Mouse (Mus musculus) bone marrow macrophage, adult 2 months (primary cell): ENCODE measurements around the gene Ager. TPM values are rescaled to one million over a fixed set of nuclear protein-coding genes. Genes with fewer than 3 reads are reported as not detected.

Experiments used
- H3K27ac ChIP-seq: 2 replicates; pipeline ENCODE4 v1.5.1; 2012; ENCODE audit warnings: low read depth, low read length; ENCODE audit not compliant: insufficient read depth
- H3K4me1 ChIP-seq: 2 replicates; pipeline ENCODE4 v1.6.1; 2012; ENCODE audit warnings: low read length; ENCODE audit not compliant: control insufficient read depth, insufficient read depth
- H3K4me3 ChIP-seq: 2 replicates; pipeline ENCODE4 v1.5.1; 2012; ENCODE audit warnings: mild to moderate bottlenecking, low read length, moderate library complexity; ENCODE audit not compliant: insufficient read depth
- CTCF ChIP-seq: IDR thresholded peaks from 2 replicates; pipeline ENCODE4 v1.5.1; 2012; ENCODE audit warnings: low read depth, mild to moderate bottlenecking, low read length, moderate library complexity
- POLR2A ChIP-seq: IDR thresholded peaks from 2 replicates; pipeline ENCODE4 v1.6.1; 2012; ENCODE audit warnings: mild to moderate bottlenecking, low read depth, low read length, borderline replicate concordance
- polyA plus RNA-seq: library from polyadenylated mRNA; stranded (reverse); fragments of >200 nt; gene quantifications from 2 replicates; pipeline ENCODE4 v1.2.4, GENCODE M21; 2012; ENCODE audit not compliant: missing spikeins, insufficient read depth, insufficient read length

Ager gene
- polyA plus RNA-seq, 1 experiment, result 1.3 TPM

GRCm38 (mm10) chr17:34615871-34616270 is 18.2 kb downstream of the Ager start, which contains the start of gene Egfl8:
Egfl8 (minus strand) TSS chr17:34615971.
- no peak within 1 kb of the TSS for H3K4me3 ChIP-seq
- TF ChIP-seq POLR2A, result no peak
- H3K4me1 ChIP-seq, result no peaks in the 10 kb centered on the region
- H3K27ac ChIP-seq, result no peak within 1 kb of the TSS

GRCm38 (mm10) chr17:34618999-34619398 is 21.3 kb downstream of the Ager start:
- Histone ChIP-seq H3K4me1 (no peaks in the 10 kb centered on the region), H3K27ac (no peak overlapping the region), H3K4me3 (no peak overlapping the region)
- TF ChIP-seq CTCF, result peak; percentile 36; the same call in 1 of the 2 replicates
- no peak for TF ChIP-seq POLR2A

GRCm38 (mm10) chr17:34621006-34621405 is 23.3 kb downstream of the Ager start:
- Histone ChIP-seq H3K27ac (no peak overlapping the region), H3K4me3 (no peak overlapping the region), H3K4me1 (no peaks in the 10 kb centered on the region)
- TF ChIP-seq CTCF, result no peak
- no peak for TF ChIP-seq POLR2A

DNA sequence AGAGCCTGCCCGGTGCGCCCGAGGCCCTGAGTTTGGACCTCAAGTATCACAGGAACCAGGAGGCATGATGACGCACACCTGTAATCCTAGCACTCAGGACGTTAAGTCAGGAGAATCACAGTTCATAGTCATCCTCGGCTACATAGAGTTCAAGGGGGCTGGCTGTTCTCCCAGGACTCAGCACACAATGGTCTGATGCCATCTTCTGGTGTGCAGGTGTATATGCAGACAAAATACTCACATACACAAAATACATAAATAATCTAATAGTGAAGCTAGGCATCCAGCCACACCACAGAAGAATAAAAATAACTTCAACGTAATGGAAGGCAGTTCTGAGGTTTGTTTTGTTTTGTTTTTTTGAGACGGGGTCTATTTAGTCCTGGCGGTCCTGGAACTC is 25.5 kb downstream of the Ager start:
- H3K27ac ChIP-seq, result no peak overlapping the region
- 0 out of 2 replicates have a peak, but pooled peaks cover 3% of the 10 kb centered on the region for H3K4me1 ChIP-seq
- H3K4me3 ChIP-seq, result no peak overlapping the region
- TF ChIP-seq POLR2A, result no peak
- no peak for TF ChIP-seq CTCF

GRCm38 (mm10) chr17:34624981-34625380 is 27.3 kb downstream of the Ager start:
- H3K4me3 ChIP-seq, result no peak overlapping the region
- no peak for TF ChIP-seq CTCF
- no peak for TF ChIP-seq POLR2A
- peaks cover 14% of the 10 kb centered on the region for H3K4me1 ChIP-seq
- H3K27ac ChIP-seq, result no peak overlapping the region

- TF ChIP-seq POLR2A (no peak), CTCF (0 out of 2 replicates have a peak, but pooled peaks have one; percentile 4)
- Histone ChIP-seq H3K4me1 (peaks cover 17% of the 10 kb centered on the region), H3K27ac (no peak overlapping the region), H3K4me3 (peak overlapping the region; percentile 69)
Observed at GRCm38 (mm10) chr17:34626062-34626772, 28.6 kb downstream of the Ager start.

DNA sequence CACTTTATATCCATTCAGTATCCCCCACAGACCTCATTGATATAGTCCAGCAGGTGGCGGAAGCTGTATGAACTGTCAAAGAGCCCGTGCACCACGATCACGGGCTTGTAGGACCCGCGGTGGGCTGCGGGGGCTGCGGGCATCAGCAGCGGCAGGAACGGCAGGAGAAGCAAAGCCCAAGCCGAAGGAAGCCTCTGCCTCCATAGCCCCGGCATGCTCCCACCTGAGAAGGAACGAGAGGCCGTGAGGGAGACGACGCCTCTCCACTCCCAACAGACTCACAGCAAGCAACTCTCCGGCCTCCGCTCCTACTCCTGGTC is 29.1 kb downstream of the Ager start:
- H3K4me1 ChIP-seq, result peaks cover 22% of the 10 kb centered on the region
- no peak for TF ChIP-seq POLR2A
- TF ChIP-seq CTCF, result no peak
- H3K27ac ChIP-seq, result peak overlapping the region; percentile 69
- H3K4me3 ChIP-seq, result peak overlapping the region; percentile 69

- peak overlapping the region; percentile 96 for H3K27ac ChIP-seq
- peak overlapping the region; percentile 69 for H3K4me3 ChIP-seq
- H3K4me1 ChIP-seq, result peaks cover 22% of the 10 kb centered on the region
- TF ChIP-seq CTCF, result no peak
- TF ChIP-seq POLR2A, result no peak; the same call in 1 of the 2 replicates
Observed at GRCm38 (mm10) chr17:34627093-34627942, 29.7 kb downstream of the Ager start.

- TF ChIP-seq POLR2A (no peak), CTCF (no peak)
- Histone ChIP-seq H3K27ac (peak within 1 kb of the TSS; percentile 96), H3K4me3 (peak within 1 kb of the TSS; percentile 69), H3K4me1 (peaks cover 22% of the 10 kb centered on the region)
Observed at GRCm38 (mm10) chr17:34627943-34628643, 30.4 kb downstream of the Ager start, which contains the start of gene Ppt2. Ppt2 (minus strand) TSS chr17:34628510.

GRCm38 (mm10) chr17:34628644-34628967 is 30.9 kb downstream of the Ager start:
- TF ChIP-seq CTCF, result no peak
- TF ChIP-seq POLR2A, result no peak
- H3K4me1 ChIP-seq, result peaks cover 28% of the 10 kb centered on the region
- peak overlapping the region; percentile 69 for H3K4me3 ChIP-seq
- H3K27ac ChIP-seq, result peak overlapping the region; percentile 96
